7 mouse cellular contexts compared by ENCODE assay signal in genomic region chr17:65613463-65614412, GRCm38 (mm10). TPM values are rescaled to one million over a fixed set of nuclear protein-coding genes. Genes with fewer than 3 reads are reported as not detected.
DNase-seq lines count a peak whose midpoint lies in the region; ATAC-seq lines count a peak whose summit lies in the region.

Gene Vapa, minus strand, starts transcription at chr17:65613555.

- intact Hi-C loops in gastrocnemius, postnatal 36 days (cut with DNase I), result loop anchor here (2.0 to 5.0 kb wide), 2 partner anchors 169 to 487 kb away; partner anchors contain the start of genes Ndufv2 and Ppp4r1
- intact Hi-C loops in left cerebral cortex, postnatal 25 days (cut with DNase I), result loop anchor here (2.0 to 5.0 kb wide), 3 partner anchors 29 to 169 kb away; partner anchors contain the start of genes Ppp4r1 and Txndc2

- under 1% methylated on average over 85 of the region's 85 CpGs for WGBS in intestine, embryonic 15.5 days
- under 1% methylated on average over 85 of the region's 85 CpGs for WGBS in midbrain, embryonic 10.5 days

- peak within 1 kb of the TSS; percentile 99 for H3K27ac ChIP-seq in intestine, embryonic 15.5 days
- peak within 1 kb of the TSS; percentile 99 for H3K27ac ChIP-seq in midbrain, embryonic 10.5 days (replicated peaks)

- H3K4me2 ChIP-seq in intestine, embryonic 15.5 days (replicated peaks), result peak within 1 kb of the TSS; percentile 68

- H3K9ac ChIP-seq in intestine, embryonic 15.5 days, result peak within 1 kb of the TSS; percentile 100

- no peaks in the 10 kb centered on the region for H3K27me3 ChIP-seq in intestine, embryonic 15.5 days (replicated peaks)
- H3K27me3 ChIP-seq in midbrain, embryonic 10.5 days (ENCODE audit: low read depth, poor library complexity, severe bottlenecking), result no peaks in the 10 kb centered on the region

- no peaks in the 10 kb centered on the region for H3K9me3 ChIP-seq in intestine, embryonic 15.5 days
- no peaks in the 10 kb centered on the region for H3K9me3 ChIP-seq in midbrain, embryonic 10.5 days (replicated peaks)

- no peaks in the 10 kb centered on the region for H3K36me3 ChIP-seq in intestine, embryonic 15.5 days
- H3K36me3 ChIP-seq in midbrain, embryonic 10.5 days, result peaks cover 5% of the 10 kb centered on the region; the same call in 1 of the 2 replicates

- H3K4me1 ChIP-seq in intestine, embryonic 15.5 days (replicated peaks), result peaks cover 9% of the 10 kb centered on the region
- H3K4me1 ChIP-seq in midbrain, embryonic 10.5 days, result peaks cover 44% of the 10 kb centered on the region

- DNase-seq in adrenal gland, adult 2 months, result peak; percentile 99
- peak; percentile 95 for DNase-seq in embryo, embryonic 11.5 days (ENCODE audit: low read depth, low spot score)
- DNase-seq in gastrocnemius, postnatal 36 days, result peak; percentile 96 to 97
- peak; percentile 98 for DNase-seq in left cerebral cortex, postnatal 25 days (ENCODE audit: low spot score in 2 of 2)
- DNase-seq in midbrain, embryonic 10.5 days (ENCODE audit: low spot score), result peak; percentile 98
- DNase-seq in right cerebral cortex, postnatal 4 days, result peak; percentile 98

- peak within 1 kb of the TSS; percentile 97 for H3K4me3 ChIP-seq in intestine, embryonic 15.5 days (replicated peaks)
- peak within 1 kb of the TSS; percentile 98 for H3K4me3 ChIP-seq in midbrain, embryonic 10.5 days

- ATAC-seq in intestine, embryonic 15.5 days, result peak; percentile 93

RNA-seq across cellular contexts. Expression of gene Vapa, which starts in this region (rescaled TPM):
- 100 to 1,000 TPM; 131 to 211 TPM for total RNA-seq in adrenal gland, adult 2 months (2021)
- 122 and 133 TPM in 2 replicates for polyA plus RNA-seq in adrenal gland, adult 2 months (2012; rRNA removed)
- 100 to 1,000 TPM; 125 to 128 TPM for total RNA-seq in gastrocnemius, postnatal 36 days (2021)
- 206 and 240 TPM in 2 replicates for polyA plus RNA-seq in intestine, embryonic 15.5 days (2015; fragmentation: Nextera tagmentation; extraction: Ambion mirVana)
- total RNA-seq in left cerebral cortex, postnatal 25 days (2021), result 100 to 1,000 TPM; 162 to 181 TPM
- 174 and 184 TPM in 2 replicates for polyA plus RNA-seq in midbrain, embryonic 10.5 days (2016; fragmentation: Nextera tagmentation; extraction: Ambion mirVana)

Comparison
In these comparisons a context has a peak if more than half of its experiments do, and no peak if none do; other contexts are left out.
1. Peak in every context shown above with its lines: DNase-seq, ATAC-seq, H3K4me3 ChIP-seq and H3K27ac ChIP-seq.